Mouse (Mus musculus) megakaryocyte progenitor cell, adult 5-6 weeks (primary cell): ENCODE measurements around the gene Nup98. TPM values are rescaled to one million over a fixed set of nuclear protein-coding genes. Genes with fewer than 3 reads are reported as not detected.

ENCODE experiments used
- ATAC-seq: replicated peaks from 2 replicates; pipeline ENCODE4 v1.8.0; 2016; ENCODE audit warnings: mild to moderate bottlenecking, moderate TSS enrichment, inconsistent platforms; ENCODE audit not compliant: poor library complexity
- total RNA-seq, 2 experiments: library from RNA; stranded (forward) in 1 of 2; stranded (reverse) in 1 of 2; fragments of 157-497, 149-512 nt in 1 of 2; fragments of 200-1000 nt in 1 of 2; gene quantifications; 2 replicates each; pipeline versions ENCODE4 v1.2.3 to v1.2.4; 2015 to 2017

The Nup98 gene
- total RNA-seq, 2 experiments from 2014 or later: 41.3 to 75.3 TPM

DNA sequence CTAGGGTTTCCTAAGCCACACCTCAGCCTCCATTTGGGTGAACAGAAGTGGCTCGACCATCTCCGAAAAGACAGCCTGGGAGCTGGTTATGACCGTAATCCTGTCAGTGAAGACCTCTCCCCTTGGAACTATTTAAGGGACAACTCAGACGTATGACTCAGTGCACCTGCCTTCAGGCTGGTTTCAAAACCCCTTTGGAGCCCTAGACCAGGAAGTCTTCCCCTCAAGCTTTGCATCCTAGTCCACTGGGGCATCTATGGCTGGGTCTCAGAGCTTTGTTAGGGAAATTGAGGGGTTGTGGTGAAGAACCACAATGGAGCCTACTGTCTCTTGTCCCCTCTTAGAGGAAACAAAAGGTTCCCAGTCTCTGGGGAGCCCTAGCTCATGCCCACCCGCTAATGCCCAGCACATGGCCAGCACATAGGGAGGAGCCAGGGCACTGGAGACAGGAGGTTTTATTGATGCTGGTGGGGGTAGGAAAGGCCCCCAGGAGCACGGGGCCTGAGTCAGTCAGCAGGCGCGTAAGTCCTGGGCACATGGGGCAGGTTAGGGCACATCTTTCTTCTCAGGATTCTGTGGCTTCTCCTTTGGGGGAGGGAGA, 28.8 kb upstream of the Nup98 start:
- ATAC-seq: no peak

DNA sequence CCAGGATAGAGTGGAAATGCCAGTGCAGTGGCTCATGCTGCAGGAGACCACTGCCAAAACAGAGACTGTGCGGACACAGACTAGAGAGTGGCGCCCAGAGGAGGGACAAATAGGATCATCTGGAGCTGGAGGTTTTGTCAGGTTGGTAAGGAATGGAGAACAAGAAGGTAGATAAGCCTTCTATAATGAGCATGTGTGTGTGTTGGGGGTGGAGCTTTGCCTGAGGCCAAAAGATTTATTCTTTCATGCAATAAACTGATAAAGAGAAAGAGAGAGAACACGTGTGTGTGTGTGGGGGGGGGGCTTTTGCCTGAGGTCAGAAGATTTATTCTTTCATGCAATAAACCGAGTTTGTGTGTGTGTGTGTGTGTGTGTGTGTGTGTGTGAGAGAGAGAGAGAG, 23.1 kb upstream of the Nup98 start:
- ATAC-seq: peak; percentile 53

DNA sequence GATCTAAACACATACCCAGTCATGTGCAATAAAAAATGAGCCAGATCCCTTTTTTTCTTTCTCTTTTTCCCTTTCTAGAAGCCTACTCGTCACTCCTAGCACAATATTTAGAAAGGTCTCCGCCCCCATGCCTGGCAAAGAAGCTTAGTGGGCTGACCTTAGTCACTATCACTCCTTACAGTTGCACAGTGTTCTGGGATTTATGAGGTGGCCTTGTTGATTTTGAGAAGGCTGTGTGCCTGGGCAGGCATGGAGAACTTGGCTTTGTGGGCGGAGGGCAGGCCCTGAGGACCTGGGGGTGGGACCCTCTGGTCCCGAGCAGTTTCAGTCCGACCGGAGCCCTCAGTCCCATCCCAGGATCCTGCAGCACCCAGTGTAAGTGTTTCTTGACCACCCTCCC, 19.8 kb upstream of the Nup98 start:
- no peak for ATAC-seq

DNA sequence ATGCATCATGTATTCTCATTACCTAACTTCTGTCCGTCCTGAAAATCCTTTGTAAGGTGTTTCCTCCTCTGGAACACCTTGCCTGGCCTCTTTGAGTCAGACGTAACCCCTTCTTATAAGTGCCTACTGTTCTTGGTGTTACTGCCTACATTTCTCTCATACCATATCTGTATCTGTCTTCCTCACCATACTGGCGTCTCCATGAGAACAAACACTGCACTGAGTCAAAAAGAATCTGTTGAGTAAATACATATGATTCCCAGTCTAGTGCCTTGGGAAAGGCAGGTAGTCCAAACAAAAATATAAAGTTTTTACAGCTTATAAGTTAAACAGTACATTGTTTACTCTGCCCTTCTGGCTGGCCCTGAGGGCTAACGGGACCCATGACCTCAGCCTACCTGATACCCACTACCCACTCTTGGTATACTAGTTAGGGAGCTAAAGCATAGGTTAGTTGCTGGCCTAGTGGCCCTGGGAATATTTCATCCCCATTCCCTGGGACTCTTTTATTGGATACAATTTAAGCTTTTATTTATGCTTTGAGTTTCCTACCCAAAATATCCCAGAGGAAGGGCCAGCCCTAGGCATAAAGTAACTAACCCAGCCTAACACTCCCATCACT, 18.2 kb upstream of the Nup98 start:
- ATAC-seq: no peak

DNA sequence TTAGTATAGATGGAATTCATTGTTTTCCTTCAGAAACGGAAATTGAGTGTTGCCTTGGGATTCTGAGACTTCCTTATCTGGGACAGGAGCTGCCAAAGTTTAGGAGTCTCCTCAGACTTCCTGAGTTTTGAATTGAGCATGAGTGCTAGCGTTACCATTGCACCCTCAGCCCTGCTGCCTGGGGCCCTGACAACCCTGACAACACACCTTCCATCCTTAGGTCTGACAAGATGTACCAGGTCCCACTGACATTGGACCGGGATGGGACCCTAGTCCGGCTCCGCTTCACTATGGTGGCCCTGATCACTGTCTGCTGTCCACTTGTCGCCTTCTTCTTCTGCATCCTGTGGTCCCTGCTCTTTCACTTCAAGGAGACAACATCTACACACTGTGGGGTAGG, 16.1 kb upstream of the Nup98 start:
- ATAC-seq: no peak

DNA sequence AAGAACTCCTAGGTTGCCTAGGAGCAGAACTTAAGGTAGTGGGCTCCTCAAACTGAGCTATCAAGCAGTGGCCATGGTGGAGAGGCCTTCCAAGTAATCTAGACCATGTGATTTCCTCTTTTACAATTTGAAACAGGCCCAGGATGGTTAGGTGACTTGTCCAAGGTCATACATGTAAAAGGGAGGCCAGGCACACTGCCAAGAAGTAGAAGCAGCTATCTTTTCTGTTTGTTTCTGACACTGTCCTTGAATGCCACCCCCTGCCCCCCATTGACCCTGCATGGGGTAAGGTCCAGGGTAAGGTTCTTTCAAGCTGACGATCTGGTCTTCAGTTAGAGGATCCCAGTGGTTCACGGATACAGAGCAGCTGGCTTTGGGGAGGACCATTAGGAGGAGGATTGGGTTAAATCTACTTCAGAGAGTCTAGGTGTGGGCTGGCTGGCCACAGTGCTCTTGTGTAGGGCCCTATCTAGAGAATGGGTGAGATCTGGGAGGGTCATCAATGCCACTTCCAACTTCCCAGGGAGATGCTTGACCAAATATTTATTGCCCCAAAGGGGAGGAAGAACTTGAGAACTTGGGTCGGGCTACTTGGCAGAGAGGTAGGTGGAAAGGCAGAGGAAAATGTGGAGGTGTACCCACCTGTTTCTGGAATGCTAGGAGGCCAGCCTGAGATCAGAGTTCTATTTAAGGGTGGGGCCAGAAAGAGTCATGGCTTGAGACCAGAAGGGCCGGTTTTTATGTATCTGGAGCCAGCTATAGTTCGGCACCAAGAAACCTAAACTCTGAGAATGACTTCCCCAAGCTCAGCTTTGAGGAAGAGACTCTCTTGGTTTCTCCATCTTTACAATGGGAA, 14.1 kb upstream of the Nup98 start:
- ATAC-seq: no peak

DNA sequence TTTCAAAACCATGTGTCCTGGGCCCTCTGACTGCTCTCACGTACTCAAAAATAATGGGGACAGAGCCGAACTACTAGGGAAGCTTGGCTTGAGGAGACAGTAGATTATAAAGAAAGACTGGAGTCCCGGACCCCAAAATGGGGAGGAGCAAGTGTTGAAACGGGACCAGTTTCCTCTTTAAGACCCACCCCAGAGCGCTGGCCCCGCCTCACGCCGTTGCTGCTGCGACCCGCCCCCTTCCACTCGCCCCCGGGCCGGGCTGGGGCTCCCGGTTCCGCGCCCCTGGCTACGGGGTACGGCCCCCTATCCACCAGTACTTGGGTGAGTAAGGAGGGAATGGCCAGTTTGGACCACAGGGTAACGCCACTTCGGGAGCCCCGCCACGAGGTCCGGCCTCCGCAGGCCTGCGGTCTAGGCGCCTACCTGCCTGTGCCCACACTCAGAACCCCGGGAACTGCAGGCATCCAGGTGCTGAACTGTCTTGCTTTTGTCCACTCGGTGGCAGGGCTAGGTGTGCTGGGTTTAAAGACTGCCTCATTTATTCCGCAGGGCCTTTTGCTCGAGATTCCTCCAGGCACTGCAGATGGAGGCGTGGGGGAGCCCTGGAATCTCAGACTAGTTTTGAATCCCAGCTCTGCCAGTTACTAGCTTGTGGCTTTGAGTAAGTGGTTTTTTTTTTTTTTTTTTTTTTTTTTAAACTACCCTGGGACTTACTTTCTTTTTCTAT, 13.0 kb upstream of the Nup98 start:
- peak; percentile 87 for ATAC-seq

DNA sequence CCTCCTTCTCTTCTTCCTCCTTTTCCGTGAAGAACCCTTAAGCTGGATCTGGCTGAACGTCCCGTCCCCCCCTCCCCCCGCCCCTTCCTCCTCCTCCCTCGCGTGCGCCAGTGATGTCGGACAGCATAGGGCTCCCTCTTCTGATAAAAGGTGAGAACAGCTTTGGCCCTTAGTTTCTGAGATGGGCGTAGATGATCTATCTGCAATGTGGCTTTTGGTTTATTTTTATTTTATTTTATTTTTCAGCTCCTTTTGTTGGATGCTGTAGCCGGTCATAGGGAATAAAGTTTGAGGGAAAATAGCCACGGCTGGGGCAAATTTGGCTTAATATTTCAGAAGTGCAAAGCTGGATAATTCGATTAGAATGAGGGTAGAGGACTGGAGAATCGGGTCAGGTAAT, 12.4 kb upstream of the Nup98 start:
- ATAC-seq: peak; percentile 86

DNA sequence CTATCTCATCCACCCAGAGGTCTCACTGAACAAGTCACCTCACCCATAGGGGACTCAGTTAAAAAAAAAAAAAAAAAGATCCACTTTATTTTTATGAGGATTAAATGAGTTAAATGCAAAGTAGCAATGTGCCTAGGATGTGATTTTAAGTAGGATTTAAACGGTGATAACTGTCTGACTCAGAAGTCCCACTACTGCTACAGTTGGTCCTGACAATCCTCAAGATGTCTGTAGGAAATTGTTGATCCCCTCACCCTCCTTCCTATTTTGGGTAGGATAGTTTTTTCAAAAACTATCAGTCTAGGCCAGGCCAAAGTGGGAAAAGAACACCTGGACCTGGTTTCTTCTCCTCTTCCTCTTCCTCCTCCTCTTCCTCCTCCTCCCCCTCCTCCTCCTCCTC, 11.9 kb upstream of the Nup98 start:
- ATAC-seq: no peak

DNA sequence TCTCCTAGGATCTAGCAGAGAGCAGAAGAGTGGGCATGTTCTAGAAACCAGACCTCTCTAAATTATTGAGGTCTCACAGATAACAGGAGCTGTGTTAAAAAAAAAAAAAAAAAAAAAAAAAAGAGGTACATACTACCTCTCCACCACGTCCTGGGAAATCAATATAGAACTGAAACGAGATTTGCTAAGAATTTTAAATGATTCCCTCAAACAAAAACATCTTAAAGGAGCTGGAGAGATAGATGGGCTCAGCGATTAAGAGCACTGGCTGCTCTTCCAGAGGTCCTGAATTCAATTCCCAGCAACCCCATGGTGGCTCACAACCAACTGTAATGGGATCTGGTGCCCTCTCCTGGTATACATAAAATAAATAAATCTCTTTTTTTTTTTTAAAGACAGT, 1.1 kb upstream of the Nup98 start:
- ATAC-seq: no peak

DNA sequence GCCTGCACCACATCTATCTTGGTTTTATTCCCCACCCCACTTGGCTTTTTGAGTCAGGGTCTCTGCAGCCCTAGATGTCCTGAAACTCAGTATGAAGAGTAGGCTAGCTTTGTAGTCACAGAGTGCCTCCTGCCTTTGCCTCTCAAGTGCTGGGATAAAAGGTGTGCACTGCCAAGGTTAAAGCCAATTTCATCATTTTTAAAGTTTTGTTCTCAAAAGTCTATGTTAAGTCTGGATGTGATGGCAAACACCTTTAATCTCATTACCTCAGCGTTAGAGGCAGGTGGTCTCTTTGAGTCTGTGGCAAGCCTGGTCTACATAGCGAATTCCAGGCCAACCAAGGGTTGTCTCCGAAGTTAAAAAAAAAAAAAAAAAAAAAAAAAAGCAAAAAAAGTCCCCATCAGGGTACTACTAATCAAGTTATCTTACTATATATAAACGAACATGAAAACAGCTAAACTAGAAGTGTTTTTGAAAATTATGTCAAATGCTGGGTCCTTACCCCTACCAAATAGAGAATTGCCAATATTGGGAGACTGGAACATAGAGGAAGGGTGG, 1.1 kb downstream of the Nup98 start:
- no peak for ATAC-seq

DNA sequence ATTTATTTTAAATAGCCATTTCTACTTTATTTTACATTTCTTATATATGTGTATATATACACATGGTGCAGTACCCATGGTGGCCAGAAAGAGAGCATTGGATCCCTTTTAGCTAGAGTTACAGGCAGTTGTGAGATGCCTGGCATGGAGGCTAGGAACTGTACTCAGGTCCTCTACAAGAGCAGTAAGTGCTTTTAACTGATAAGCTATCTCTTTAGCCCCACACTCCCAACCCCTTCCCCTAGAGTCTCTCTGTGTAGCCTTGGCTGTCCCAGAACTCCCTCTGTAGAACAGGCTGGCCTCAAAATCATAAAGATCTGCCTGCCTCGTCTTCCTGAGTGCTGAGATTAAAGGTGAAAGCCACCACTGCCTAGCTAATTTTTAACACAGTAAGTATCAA, 4.3 kb downstream of the Nup98 start:
- peak; percentile 29 for ATAC-seq

DNA sequence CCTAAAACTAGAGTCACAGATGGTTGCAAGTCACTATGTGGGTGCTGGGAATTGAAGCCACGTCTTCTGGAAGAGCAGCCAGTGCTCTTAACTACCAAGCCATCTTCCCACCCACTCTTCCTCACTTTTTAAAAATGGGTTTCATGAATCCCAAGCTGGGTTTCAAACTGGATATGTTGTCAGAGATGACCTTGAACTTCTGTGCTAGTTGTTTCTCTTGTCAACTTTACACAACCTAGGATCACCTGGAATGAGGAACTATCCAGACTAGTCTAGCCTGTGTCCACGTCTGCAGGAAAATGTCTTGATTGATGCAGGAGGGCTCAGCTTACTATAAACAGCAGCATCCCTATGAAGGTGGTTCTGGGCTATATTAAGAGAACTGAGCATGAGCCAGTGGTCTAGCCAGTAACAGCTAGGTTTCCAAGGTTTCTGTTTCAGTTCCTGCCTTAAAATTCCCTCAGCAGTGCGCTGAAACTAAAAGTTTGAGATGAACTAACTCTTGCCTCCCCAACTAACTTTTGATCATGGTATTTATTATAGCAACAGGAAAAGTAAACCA, 5.6 kb downstream of the Nup98 start:
- ATAC-seq: peak; percentile 26; the same call in 1 of the 2 replicates

DNA sequence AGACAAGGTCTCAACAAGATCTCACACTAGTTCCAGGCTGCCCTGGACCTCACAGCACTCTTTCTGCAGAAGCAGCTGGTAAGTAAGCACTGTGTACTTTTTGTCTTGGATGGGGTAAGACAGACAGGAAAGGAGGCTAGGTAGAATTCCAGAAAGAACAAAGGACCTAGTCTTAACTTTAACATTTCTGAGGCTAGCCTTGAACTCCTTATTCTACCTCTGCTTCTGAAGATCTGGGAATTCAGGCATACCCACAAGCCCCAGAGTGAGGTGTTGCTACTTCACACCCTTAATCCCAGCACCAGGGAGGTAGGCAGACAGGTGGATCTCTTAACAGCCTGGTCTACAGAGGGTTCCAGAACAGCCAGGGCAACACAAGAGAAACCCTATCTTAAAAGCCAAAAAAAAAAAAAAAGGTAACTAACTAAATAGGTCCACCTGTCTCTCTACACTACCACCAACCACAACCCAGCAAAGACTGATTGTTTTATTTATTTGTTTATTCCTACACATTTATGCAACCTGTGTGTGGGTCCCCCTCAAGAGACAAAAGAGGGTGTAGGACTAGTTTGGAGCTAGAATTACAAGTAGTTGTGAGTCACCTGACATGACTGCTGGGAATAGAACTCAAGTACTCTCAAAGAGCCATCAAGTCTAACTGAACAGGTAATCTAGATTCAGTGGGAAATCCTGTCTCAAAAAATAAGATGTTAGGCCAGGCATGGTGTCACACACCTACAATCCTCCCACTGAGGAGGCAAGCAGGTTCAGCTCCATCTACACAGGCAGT, 8.8 kb downstream of the Nup98 start:
- no peak for ATAC-seq

DNA sequence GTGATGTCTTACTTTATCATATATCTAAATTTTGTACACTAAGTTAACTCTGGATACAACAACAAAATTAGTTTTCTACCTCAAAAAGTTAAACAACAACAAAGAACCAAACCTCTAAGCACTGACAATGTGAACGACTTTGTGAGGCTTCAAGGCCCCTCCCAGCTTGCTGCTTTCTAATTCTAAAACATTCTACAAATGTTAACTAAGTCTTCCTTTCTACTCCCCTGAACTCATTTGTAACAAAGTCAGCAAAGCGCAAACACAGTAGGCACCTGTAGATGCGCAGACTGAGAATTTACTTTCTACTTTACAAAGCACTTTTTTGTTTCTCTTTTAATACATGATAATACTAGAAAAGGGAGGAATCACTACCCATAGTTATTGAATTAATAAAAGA, 9.4 kb downstream of the Nup98 start:
- ATAC-seq: no peak

DNA sequence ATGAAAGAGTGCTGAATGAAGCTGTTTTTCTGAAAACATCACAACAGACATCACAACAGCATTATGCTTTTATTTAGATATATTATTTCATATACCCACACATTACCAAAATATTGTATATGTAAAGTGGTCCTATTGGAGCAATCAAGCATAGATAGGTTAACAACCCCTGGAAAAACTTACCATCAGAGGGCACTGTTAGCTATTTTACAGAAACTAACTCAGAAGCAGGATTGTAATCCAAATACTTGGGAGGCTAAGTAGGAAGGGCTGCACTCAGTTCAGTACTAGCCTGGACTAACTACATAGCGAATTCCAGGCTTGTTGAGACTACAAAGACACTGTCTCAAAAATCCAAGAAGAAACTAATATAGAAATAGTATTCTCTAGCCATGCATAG, 17.6 kb downstream of the Nup98 start:
- no peak; the same call in 1 of the 2 replicates for ATAC-seq

DNA sequence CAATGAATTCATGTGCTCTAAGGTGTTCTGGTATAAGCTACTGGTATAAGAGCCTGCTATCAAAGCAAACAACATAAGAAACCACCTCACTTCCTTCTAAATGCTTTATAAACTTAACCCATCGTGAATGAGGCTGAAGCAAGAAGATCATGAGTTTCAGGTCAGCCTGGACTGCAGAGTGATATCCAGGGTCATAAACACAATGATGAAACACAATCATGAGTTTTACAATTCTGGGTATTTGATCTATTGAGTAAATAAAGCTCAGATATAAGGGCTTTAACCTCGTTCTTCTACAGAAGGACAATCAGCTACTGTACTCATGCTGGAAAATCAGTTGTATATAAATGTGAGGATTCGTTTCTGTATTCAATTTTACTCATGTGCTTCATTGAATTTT, 26.1 kb downstream of the Nup98 start:
- no peak for ATAC-seq

DNA sequence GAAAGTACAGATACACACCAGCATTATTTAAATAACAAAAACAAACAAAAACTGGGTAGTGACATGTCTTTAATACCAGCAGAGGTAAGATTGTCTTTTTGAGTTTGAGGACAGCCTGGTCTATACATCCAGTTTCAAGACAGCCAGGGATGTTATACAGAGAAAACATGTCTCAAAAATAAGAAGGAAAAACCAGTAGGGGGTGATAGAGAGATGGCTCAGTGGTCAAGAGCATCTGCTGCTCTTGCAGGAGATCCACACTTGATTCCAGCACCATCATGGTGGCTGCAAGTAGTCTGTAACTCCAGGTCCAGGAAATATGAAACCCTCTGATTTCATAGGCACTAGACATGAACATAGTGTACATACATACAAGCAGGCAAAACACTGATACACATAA, 39.7 kb downstream of the Nup98 start:
- peak; percentile 76 for ATAC-seq

DNA sequence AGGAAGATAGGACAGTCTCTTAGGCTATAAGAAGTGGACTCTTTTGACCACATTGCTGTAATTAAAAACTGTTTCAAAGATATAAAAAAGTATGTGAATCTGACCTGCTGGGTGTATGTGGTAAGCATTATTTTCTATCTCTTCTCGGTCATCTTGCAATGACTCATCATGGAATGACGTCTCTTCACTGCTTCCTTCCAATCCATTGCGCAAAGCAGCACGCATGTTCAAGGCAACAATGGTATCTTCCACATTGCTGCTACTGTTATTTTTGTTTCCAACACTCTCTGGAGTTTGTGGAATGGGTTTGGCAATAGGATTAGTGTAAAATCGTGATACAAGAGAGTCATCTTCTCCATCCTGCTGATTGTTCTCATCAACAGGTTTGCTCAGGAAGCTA, 56.3 kb downstream of the Nup98 start:
- ATAC-seq: no peak

DNA sequence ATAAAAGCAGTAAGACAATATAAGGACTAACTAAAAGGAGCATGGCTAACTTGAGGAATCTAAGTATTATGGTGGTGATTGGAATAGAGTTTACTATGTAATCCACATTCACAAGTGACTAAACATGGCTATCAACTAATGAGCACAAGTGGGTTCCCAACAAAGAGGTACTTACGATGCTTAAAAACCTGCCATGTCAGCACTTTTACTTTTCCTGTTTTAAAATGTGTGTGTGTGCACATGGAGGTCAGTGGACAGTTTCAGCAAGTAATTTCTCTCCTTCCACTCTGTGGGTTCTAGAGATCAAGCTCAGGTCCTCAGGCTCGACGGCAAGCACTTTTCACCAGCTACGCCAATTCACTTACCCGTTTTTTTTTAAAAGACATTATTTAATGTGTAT, 72.1 kb downstream of the Nup98 start:
- ATAC-seq: no peak
